ENCODE assay signal across 5 mouse cellular contexts in genomic region chr4:148075881-148076280, GRCm38 (mm10). TPM values are rescaled to one million over a fixed set of nuclear protein-coding genes. Genes with fewer than 3 reads are reported as not detected.
"Had no signal": no experiment of that assay in that cellular context is flagged by ENCODE, and none has a peak within 500 bp of the region (broad histone marks: within the 10 kb centered on the region; RNA-seq: fewer than 3 reads in every experiment).

No protein-coding gene starts in this region.

- H3K9me3 ChIP-seq: liver, embryonic 15.5 days; midbrain, embryonic 13.5 days; stomach, embryonic 15.5 days had no signal

- H3K27me3 ChIP-seq: liver, embryonic 15.5 days; midbrain, embryonic 13.5 days; stomach, embryonic 15.5 days had no signal

- H3K27ac ChIP-seq: liver, embryonic 15.5 days; midbrain, embryonic 13.5 days; stomach, embryonic 15.5 days had no signal

- H3K9ac ChIP-seq: midbrain, embryonic 13.5 days; stomach, embryonic 15.5 days had no signal

- H3K36me3 ChIP-seq: midbrain, embryonic 13.5 days had no signal

RNA-seq across cellular contexts. Expression of gene Draxin, which starts 54.6 kb away (rescaled TPM):
- total RNA-seq: megakaryocyte progenitor cell, adult 5-6 weeks had no signal
- polyA plus RNA-seq: thymus, postnatal 0 days had no signal
